Mouse (Mus musculus) midbrain, embryonic 14.5 days (tissue): ENCODE results near the gene Aes. TPM values are rescaled to one million over a fixed set of nuclear protein-coding genes. Genes with fewer than 3 reads are reported as not detected.

Source experiments
- ATAC-seq: fragments of 200-750 bp; cut with Nextera tagmentation; 2 replicates; pipeline ENCODE4 v1.8.0; 2017; ENCODE audit warnings: moderate number of reproducible peaks, moderate library complexity; ENCODE audit not compliant: low FRiP score, low TSS enrichment
- DNase-seq: peaks from one replicate; pipeline ENCODE4 v3.0.0-alpha.2; 2015
- H3K27ac ChIP-seq: fragments of 300-500 bp; sonication (generic); replicated peaks from 2 replicates; pipeline ENCODE4 v1.5.1; 2014; ENCODE audit warnings: mild to moderate bottlenecking, low read depth, low read length, moderate library complexity
- H3K27me3 ChIP-seq: fragments of 300-500 bp; sonication (generic); 2 replicates; pipeline ENCODE4 v1.6.1; 2014; ENCODE audit warnings: low read length, control low read depth, mixed read lengths; ENCODE audit not compliant: control insufficient read depth, insufficient read depth
- H3K36me3 ChIP-seq: fragments of 300-500 bp; sonication (generic); 2 replicates; pipeline ENCODE4 v1.6.1; 2014; ENCODE audit warnings: low read length, control low read depth; ENCODE audit not compliant: control insufficient read depth, insufficient read depth
- H3K4me1 ChIP-seq: fragments of 300-500 bp; sonication (generic); 2 replicates; pipeline ENCODE4 v1.6.1; 2014; ENCODE audit warnings: mild to moderate bottlenecking, antibody characterized with exemption, low read length, control low read depth; ENCODE audit not compliant: control insufficient read depth, insufficient read depth
- H3K4me2 ChIP-seq: fragments of 300-500 bp; sonication (generic); 2 replicates; pipeline ENCODE4 v1.6.1; 2014; ENCODE audit warnings: mild to moderate bottlenecking, low read length, moderate library complexity
- H3K4me3 ChIP-seq: fragments of 300-500 bp; sonication (generic); replicated peaks from 2 replicates; pipeline ENCODE4 v1.5.1; 2014; ENCODE audit warnings: low read depth, low read length
- H3K9ac ChIP-seq: fragments of 300-500 bp; sonication (generic); replicated peaks from 2 replicates; pipeline ENCODE4 v1.6.1; 2014; ENCODE audit warnings: mild to moderate bottlenecking, low read length, moderate library complexity
- H3K9me3 ChIP-seq: fragments of 300-500 bp; sonication (generic); 2 replicates; pipeline ENCODE4 v1.6.1; 2016; ENCODE audit warnings: low read length, control low read depth, mixed read lengths; ENCODE audit not compliant: control insufficient read depth
- WGBS: fragments of 180-500 bp; shearing (Covaris S2); extraction: QIAGEN DNeasy Blood & Tissue Kit; methylation state at CpG from one replicate; pipeline ENCODE4 v1.1.7; 2014; 5-methylcytosine and 5-hydroxymethylcytosine counted together
- polyA plus RNA-seq: library from polyadenylated mRNA; unstranded; fragments of >200 nt; fragmentation: Nextera tagmentation; extraction: Ambion mirVana; gene quantifications from 2 replicates; pipeline ENCODE4 v1.2.1, GENCODE M21; 2014

The Aes gene
- polyA plus RNA-seq, 1 experiment from 2014 or later: 485 TPM

DNA sequence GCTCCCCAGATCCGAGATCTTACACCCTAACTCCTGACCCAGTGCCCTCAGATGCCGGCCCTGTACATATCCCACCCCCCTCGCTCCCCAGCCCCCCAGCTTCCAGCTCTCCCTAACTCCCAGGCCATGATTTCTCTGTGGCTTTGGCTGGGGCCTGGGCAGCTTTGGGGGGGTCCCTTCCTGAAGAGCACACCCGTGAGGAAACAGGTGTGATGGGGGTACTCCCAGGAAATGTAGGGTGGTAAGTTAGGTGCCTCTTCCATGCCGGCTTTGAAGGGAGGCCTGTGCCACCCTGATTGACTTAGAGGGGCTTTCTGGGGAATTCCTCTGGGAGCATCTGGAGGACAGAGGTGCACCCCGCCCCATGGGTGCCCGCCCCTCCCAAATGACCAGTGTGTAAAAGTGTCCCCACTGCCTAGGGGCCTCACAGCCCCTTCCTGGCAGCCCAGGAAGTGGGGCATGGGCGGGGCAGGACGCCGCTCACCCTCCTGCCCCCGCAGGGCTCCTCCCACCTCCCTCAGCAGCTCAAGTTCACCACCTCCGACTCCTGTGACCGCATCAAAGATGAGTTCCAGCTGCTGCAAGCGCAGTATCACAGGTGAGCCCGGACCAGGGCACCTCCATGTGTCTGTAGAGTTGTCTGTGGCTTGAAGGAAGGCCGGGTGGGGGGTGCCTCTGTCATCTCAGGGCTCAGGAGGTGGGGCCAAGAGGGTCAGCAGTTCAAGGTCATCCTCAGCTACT, 1.6 kb downstream of the Aes start:
- peaks cover 34% of the 10 kb centered on the region for H3K36me3 ChIP-seq
- ATAC-seq: no peak
- H3K4me1 ChIP-seq: peaks cover 28% of the 10 kb centered on the region
- no peaks in the 10 kb centered on the region for H3K9me3 ChIP-seq
- H3K4me2 ChIP-seq: peak overlapping the region; percentile 81
- peak overlapping the region; percentile 99 for H3K9ac ChIP-seq
- no peak overlapping the region for H3K27ac ChIP-seq
- peak overlapping the region; percentile 87 for H3K4me3 ChIP-seq
- 34% methylated on average over 15 of the region's 16 CpGs for WGBS
- DNase-seq: no peak
- H3K27me3 ChIP-seq: peaks cover 12% of the 10 kb centered on the region; the same call in 1 of the 2 replicates

DNA sequence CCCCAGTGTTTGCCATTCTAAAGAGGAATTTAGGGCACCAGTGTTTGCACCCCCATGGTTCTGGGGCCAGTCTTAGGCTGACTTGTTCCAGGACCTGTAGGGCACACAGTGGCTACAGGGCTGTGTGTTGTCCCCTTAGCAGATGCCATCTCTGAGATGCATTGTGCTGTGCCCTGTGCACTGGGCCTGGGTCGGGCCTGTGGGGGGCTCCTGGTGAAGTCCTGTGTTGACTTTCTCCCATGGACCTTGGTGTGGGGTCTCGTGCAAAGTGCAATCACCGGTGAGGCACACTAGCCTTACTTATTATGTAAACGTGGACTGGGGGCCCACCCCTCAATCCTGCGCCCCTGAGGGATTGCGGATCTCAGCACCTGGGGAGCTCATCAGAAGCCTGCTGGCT, 3.1 kb downstream of the Aes start:
- Histone ChIP-seq H3K4me3 (no peak overlapping the region), H3K4me2 (0 out of 2 replicates have a peak overlapping the region, but pooled peaks have one; percentile 13), H3K36me3 (peaks cover 42% of the 10 kb centered on the region), H3K4me1 (peaks cover 28% of the 10 kb centered on the region), H3K27me3 (peaks cover 27% of the 10 kb centered on the region; the same call in 1 of the 2 replicates), H3K9me3 (no peaks in the 10 kb centered on the region), H3K27ac (no peak overlapping the region), H3K9ac (no peak overlapping the region)
- DNase-seq: no peak
- no peak for ATAC-seq
- WGBS: 69% methylated on average over 6 of the region's 6 CpGs

- peaks cover 32% of the 10 kb centered on the region; the same call in 1 of the 2 replicates for H3K27me3 ChIP-seq
Measured at GRCm38 (mm10) chr10:81563481-81563880, 4.2 kb downstream of the Aes start.

DNA sequence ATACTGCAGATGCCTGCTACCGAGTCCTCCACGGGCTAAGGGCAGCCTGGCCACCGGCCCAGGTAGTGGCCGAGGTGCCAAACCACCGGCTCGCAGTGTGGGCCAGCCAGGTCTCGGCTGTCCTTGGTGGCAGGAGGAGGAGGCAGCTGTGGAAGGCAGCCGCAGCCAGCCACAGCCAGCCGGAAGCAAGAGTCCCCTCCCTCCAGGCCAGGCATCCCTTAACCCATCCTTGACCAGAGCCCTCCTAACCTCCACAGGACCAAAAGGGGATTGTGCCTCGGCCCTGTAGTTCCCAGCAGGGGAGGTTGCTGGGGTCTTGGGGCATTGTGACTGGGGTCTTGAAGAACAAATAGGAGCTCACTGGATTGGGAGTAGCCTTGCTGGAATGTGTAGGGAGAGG, 4.9 kb downstream of the Aes start:
- peaks cover 42% of the 10 kb centered on the region for H3K36me3 ChIP-seq
- H3K4me1 ChIP-seq: peaks cover 34% of the 10 kb centered on the region
- DNase-seq: no peak
- peak overlapping the region; percentile 44 for H3K4me2 ChIP-seq
- peak overlapping the region; percentile 15; the same call in 1 of the 2 replicates for H3K4me3 ChIP-seq
- WGBS: 5% methylated on average over 10 of the region's 10 CpGs
- H3K27ac ChIP-seq: 0 out of 2 replicates have a peak overlapping the region, but pooled peaks have one; percentile 5
- ATAC-seq: no peak
- H3K27me3 ChIP-seq: peaks cover 32% of the 10 kb centered on the region; the same call in 1 of the 2 replicates
- no peaks in the 10 kb centered on the region for H3K9me3 ChIP-seq
- H3K9ac ChIP-seq: peak overlapping the region; percentile 23; the same call in 1 of the 2 replicates

More at GRCm38 (mm10) chr10:81563481-81563880, 4.2 kb downstream of the Aes start:
- peaks cover 42% of the 10 kb centered on the region for H3K36me3 ChIP-seq
- DNase-seq: no peak
- H3K9me3 ChIP-seq: no peaks in the 10 kb centered on the region
- peak overlapping the region; percentile 44; the same call in 1 of the 2 replicates for H3K4me2 ChIP-seq
- H3K4me3 ChIP-seq: no peak overlapping the region
- peaks cover 31% of the 10 kb centered on the region for H3K4me1 ChIP-seq
- H3K9ac ChIP-seq: no peak overlapping the region
- no peak for ATAC-seq
- WGBS: 54% methylated on average over 6 of the region's 6 CpGs
- H3K27ac ChIP-seq: no peak overlapping the region

DNA sequence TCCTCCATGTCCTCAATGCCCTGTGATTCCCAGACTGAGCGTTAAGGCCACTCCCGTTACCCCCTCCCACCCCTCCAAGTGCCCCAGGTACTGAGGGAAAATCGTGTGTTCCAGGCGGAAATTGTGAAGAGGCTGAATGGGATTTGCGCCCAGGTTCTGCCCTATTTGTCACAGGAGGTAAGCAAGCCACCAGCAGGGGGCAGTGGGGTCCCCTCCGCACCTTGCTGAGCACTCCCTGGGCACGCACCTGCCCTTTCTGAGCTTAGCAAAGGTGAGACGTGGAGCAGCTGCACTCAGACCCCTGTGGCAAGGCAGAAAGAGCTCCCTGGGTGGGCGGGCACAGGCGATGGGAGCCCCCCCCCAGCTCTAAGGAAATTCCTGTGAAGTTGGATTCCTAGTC, 5.4 kb downstream of the Aes start:
- ATAC-seq: no peak
- Histone ChIP-seq H3K4me3 (no peak overlapping the region), H3K9ac (no peak overlapping the region), H3K4me2 (no peak overlapping the region; the same call in 1 of the 2 replicates), H3K27ac (0 out of 2 replicates have a peak overlapping the region, but pooled peaks have one; percentile 5), H3K9me3 (no peaks in the 10 kb centered on the region), H3K27me3 (peaks cover 32% of the 10 kb centered on the region; the same call in 1 of the 2 replicates), H3K4me1 (peaks cover 38% of the 10 kb centered on the region), H3K36me3 (peaks cover 42% of the 10 kb centered on the region)
- DNase-seq: peak; percentile 79
- 24% methylated on average over 10 of the region's 10 CpGs for WGBS

DNA sequence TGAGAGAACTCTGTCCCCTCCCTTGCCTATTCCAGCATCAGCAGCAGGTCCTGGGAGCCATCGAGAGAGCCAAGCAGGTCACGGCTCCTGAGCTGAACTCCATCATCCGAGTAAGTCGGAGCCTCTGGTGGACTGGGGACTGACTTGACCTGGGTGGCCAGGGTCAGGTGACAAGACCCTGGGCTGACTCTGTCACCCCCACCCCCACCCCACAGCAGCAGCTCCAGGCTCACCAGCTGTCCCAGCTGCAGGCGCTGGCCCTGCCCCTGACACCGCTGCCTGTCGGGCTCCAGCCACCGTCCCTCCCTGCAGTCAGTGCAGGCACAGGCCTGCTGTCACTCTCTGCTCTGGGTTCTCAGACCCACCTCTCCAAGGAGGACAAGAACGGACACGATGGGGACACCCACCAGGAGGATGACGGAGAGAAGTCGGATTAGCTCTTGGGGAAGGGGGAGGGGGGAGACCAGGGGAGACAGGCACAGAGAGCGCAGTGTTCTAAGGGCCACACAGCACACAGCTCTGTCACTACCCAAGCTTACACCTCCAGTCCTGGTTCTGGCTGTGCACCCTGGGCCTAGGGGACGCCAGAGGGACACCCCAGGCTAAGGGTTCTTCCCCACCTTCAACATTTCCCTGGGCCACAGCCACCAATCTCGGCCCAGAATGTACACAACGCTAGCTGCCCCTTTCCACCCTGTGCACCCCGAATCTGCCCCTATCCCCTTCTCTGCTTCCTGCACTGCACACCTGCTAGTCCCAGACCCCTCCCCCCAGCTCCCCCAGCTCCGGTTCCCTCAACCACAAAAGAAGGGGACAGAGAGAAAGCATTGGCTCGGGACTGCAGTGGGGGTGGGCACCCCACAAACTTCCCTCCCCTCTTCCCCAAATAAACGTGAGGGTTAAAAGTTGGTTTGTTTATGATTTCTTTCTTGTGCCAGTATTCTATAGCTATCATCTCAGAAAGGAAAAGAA, 6.3 kb downstream of the Aes start:
- H3K4me2 ChIP-seq: no peak overlapping the region
- ATAC-seq (no peak), DNase-seq (no peak)
- H3K36me3 ChIP-seq: peaks cover 42% of the 10 kb centered on the region
- H3K9me3 ChIP-seq: no peaks in the 10 kb centered on the region
- H3K27me3 ChIP-seq: peaks cover 32% of the 10 kb centered on the region; the same call in 1 of the 2 replicates
- H3K9ac ChIP-seq: no peak overlapping the region
- no peak overlapping the region for H3K4me3 ChIP-seq
- WGBS: 23% methylated on average over 20 of the region's 20 CpGs
- no peak overlapping the region for H3K27ac ChIP-seq
- peaks cover 44% of the 10 kb centered on the region for H3K4me1 ChIP-seq

DNA sequence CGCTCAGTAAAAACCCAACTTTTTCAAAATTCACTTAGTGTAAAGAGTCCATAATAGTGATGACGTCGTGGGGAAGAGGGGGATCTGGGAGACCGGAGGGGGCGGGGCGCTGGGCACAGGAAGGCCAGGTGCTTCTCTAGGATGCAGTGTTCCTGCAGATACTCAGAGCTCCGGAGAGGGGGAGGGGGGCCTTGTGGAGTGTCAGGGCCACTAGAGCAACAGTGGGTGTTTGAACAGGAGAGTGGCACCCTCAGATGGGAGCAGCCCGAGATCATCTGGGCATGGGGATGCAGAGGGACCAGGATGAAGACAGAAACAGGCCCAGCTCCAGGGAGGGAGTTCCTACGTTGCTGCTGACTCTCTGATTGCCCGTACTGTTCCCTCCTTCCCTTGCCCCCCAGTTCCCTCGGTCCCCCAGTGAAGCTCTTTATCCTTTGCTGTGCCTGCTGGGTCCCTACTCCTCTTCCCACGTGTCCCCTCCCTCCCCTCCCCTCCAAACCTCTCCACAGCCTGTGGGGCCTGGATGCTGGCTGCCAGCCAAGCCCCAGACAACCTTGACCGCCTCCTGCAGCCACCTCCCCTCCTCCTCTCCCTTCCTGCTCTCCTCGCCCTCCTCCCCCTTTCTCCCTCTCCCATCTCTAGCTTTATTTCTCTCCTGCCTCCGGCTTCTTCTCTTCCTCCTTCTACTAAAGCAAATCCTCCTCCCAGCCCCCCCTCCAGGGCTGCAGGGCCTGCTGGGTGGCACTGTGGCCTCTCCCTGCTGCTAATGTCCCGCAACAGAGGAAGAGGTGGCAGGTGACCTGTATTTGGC, 9.3 kb downstream of the Aes start:
- peak overlapping the region; percentile 83 for H3K27ac ChIP-seq
- no peak overlapping the region for H3K4me3 ChIP-seq
- H3K4me2 ChIP-seq: peak overlapping the region; percentile 35
- H3K9ac ChIP-seq: no peak overlapping the region
- H3K9me3 ChIP-seq: no peaks in the 10 kb centered on the region
- H3K27me3 ChIP-seq: peaks cover 50% of the 10 kb centered on the region
- H3K36me3 ChIP-seq: peaks cover 31% of the 10 kb centered on the region
- H3K4me1 ChIP-seq: peaks cover 45% of the 10 kb centered on the region
- DNase-seq (peak; percentile 87), ATAC-seq (peak; percentile 6; the same call in 1 of the 2 replicates)
- 10% methylated on average over 16 of the region's 16 CpGs for WGBS
